In the genomic region with DNA sequence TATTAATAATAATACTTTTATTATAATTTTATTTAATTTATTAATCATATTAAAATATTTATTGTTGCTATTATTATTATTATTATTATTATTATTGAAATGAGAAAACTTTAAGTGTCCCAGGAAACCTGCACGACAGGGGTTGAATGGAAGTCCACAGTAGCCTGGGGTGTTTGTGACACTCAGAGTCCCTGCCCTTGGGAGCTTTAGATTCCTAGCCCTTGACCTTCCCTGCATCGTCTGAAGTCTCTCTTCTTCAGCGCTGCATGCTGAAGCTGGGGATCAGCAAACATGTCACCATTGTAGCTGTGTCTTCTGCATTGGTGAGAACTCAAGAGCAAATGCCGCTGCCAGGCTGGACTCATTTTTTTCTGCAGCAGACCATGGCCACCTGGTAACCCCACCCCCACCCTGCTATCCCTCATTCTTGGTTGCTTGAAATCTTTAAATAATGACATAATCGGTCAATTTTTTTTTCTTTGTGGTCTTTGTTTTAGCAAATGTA, we compare ENCODE assay signal across 23 mouse cellular contexts. TPM values are rescaled to one million over a fixed set of nuclear protein-coding genes. Genes with fewer than 3 reads are reported as not detected.
"Had no signal": no experiment of that assay in that cellular context is flagged by ENCODE, and none has a peak within 500 bp of the region (broad histone marks: within the 10 kb centered on the region; RNA-seq: fewer than 3 reads in every experiment).

No protein-coding gene starts in this region.

- H3K27ac ChIP-seq: lung, embryonic 15.5 days; macrophage; midbrain, embryonic 12.5 days; neural tube, embryonic 12.5 days; stomach, embryonic 15.5 days; stomach, postnatal 0 days had no signal

- H3K27me3 ChIP-seq: neural tube, embryonic 12.5 days; stomach, embryonic 15.5 days had no signal

- H3K9ac ChIP-seq: lung, embryonic 15.5 days; midbrain, embryonic 12.5 days; neural tube, embryonic 12.5 days; stomach, embryonic 15.5 days had no signal

- H3K4me1 ChIP-seq: midbrain, embryonic 12.5 days had no signal

- H3K4me3 ChIP-seq: lung, embryonic 15.5 days; megakaryocyte, embryonic 14.5 days; midbrain, embryonic 12.5 days; neural tube, embryonic 12.5 days; stomach, embryonic 15.5 days had no signal

- H3K4me2 ChIP-seq: lung, embryonic 15.5 days; midbrain, embryonic 12.5 days; neural tube, embryonic 12.5 days; stomach, embryonic 15.5 days had no signal

- H3K36me3 ChIP-seq: lung, embryonic 15.5 days; midbrain, embryonic 12.5 days; neural tube, embryonic 12.5 days; stomach, embryonic 15.5 days had no signal

- H3K9me3 ChIP-seq: lung, embryonic 15.5 days; megakaryocyte, embryonic 14.5 days; midbrain, embryonic 12.5 days; neural tube, embryonic 12.5 days; stomach, embryonic 15.5 days had no signal

- ATAC-seq: lung, postnatal 0 days had no signal

- DNase-seq: lung, adult 2 months; lung, postnatal 14 days; lung, postnatal 36 days; midbrain, embryonic 14.5 days; right cerebral cortex, postnatal 14 days; thymus, adult 2 months; thymus, postnatal 25 days; thymus, postnatal 4 days had no signal

RNA-seq across cellular contexts. Expression of gene Cd300lg, which starts 5.8 kb away (rescaled TPM):
- total RNA-seq: midbrain, postnatal 0 days had no signal

RNA-seq across cellular contexts. Expression of gene Mpp3, which starts 7.2 kb away (rescaled TPM):
- total RNA-seq: megakaryocyte progenitor cell, adult 5-6 weeks; monocyte, adult 5-6 weeks; neutrophil, adult 5-6 weeks had no signal
- polyA plus RNA-seq: macrophage had no signal

RNA-seq across cellular contexts. Expression of gene Cfap97d1, which starts 51.4 kb away (rescaled TPM):
- total RNA-seq: megakaryocyte progenitor cell, adult 5-6 weeks; midbrain, postnatal 0 days; neutrophil, adult 5-6 weeks had no signal
- polyA plus RNA-seq: lung, adult 2 months; lung, embryonic 15.5 days; macrophage; midbrain, embryonic 12.5 days; midbrain, embryonic 14.5 days; midbrain, postnatal 0 days; neural tube, embryonic 12.5 days; neural tube, embryonic 14.5 days; spleen, adult 2 months; stomach, embryonic 15.5 days; stomach, postnatal 0 days; thymus, adult 2 months; urinary bladder, adult 2 months had no signal

RNA-seq across cellular contexts. Expression of gene Mpp2, which starts 52.8 kb away (rescaled TPM):
- total RNA-seq: monocyte, adult 5-6 weeks; neutrophil, adult 5-6 weeks had no signal
- polyA plus RNA-seq: macrophage had no signal
